Mouse (Mus musculus): ENCODE results near the gene Tnfsf8. TPM values are rescaled to one million over a fixed set of nuclear protein-coding genes. Genes with fewer than 3 reads are reported as not detected.

Tnfsf8 gene
- polyA plus RNA-seq (2015; fragmentation: Nextera tagmentation; extraction: Ambion mirVana) = not detected in 2 replicates

- no peak within 1 kb of the TSS for H3K4me2 ChIP-seq
- no peak for ATAC-seq (ENCODE audit: insufficient read depth)
- 45% methylated on average over 19 of the region's 19 CpGs for WGBS (ENCODE audit: insufficient replicate concordance)
- no peaks in the 10 kb centered on the region for H3K36me3 ChIP-seq (replicated peaks)
- no peaks in the 10 kb centered on the region for H3K27me3 ChIP-seq
- H3K9ac ChIP-seq = no peak within 1 kb of the TSS
- H3K27ac ChIP-seq (replicated peaks) = no peak within 1 kb of the TSS
- H3K4me1 ChIP-seq (replicated peaks) = no peaks in the 10 kb centered on the region
- no peaks in the 10 kb centered on the region for H3K9me3 ChIP-seq (replicated peaks)
- no peak within 1 kb of the TSS for H3K4me3 ChIP-seq (replicated peaks)
These were observed at the start of gene Tnfsf8 for GRCm38 (mm10) chr4:63860688-63861540. Tnfsf8 (minus strand) TSS chr4:63861347.

- no peak for ATAC-seq (ENCODE audit: insufficient read depth)
- no peak overlapping the region for H3K9ac ChIP-seq
These were observed 47.4 kb upstream of the Tnfsf8 start for GRCm38 (mm10) chr4:63908511-63908910.

GRCm38 (mm10) chr4:63907473-63907872 lies 46.3 kb upstream of the Tnfsf8 start:
- H3K36me3 ChIP-seq (replicated peaks) = no peaks in the 10 kb centered on the region

More at GRCm38 (mm10) chr4:63908511-63908910, 47.4 kb upstream of the Tnfsf8 start:
- no peak overlapping the region for H3K4me3 ChIP-seq (replicated peaks)
- no peak overlapping the region for H3K4me2 ChIP-seq
- no peaks in the 10 kb centered on the region for H3K4me1 ChIP-seq (replicated peaks)
- no peaks in the 10 kb centered on the region for H3K27me3 ChIP-seq
- H3K36me3 ChIP-seq (replicated peaks) = no peaks in the 10 kb centered on the region
- H3K9me3 ChIP-seq (replicated peaks) = no peaks in the 10 kb centered on the region
- 55% methylated on average over 1 of the region's 1 CpGs for WGBS (ENCODE audit: insufficient replicate concordance)
- no peak overlapping the region for H3K27ac ChIP-seq (replicated peaks)

GRCm38 (mm10) chr4:63906050-63906449 lies 44.9 kb upstream of the Tnfsf8 start:
- Histone ChIP-seq H3K9me3 (replicated peaks) (no peaks in the 10 kb centered on the region), H3K4me3 (replicated peaks) (no peak overlapping the region), H3K9ac (no peak overlapping the region), H3K36me3 (replicated peaks) (no peaks in the 10 kb centered on the region), H3K27ac (replicated peaks) (no peak overlapping the region), H3K27me3 (no peaks in the 10 kb centered on the region), H3K4me1 (replicated peaks) (no peaks in the 10 kb centered on the region), H3K4me2 (no peak overlapping the region)
- no peak for ATAC-seq (ENCODE audit: insufficient read depth)
- WGBS (ENCODE audit: insufficient replicate concordance) = 36% methylated on average over 3 of the region's 3 CpGs

More at GRCm38 (mm10) chr4:63907473-63907872, 46.3 kb upstream of the Tnfsf8 start:
- Histone ChIP-seq H3K4me3 (replicated peaks) (no peak overlapping the region), H3K9ac (no peak overlapping the region), H3K4me2 (no peak overlapping the region), H3K9me3 (replicated peaks) (no peaks in the 10 kb centered on the region), H3K4me1 (replicated peaks) (no peaks in the 10 kb centered on the region), H3K27ac (replicated peaks) (no peak overlapping the region), H3K27me3 (no peaks in the 10 kb centered on the region)
- ATAC-seq (ENCODE audit: insufficient read depth) = no peak

GRCm38 (mm10) chr4:63899081-63899523 lies 38.0 kb upstream of the Tnfsf8 start:
- no peak overlapping the region for H3K4me3 ChIP-seq (replicated peaks)
- 41% methylated on average over 10 of the region's 10 CpGs for WGBS (ENCODE audit: insufficient replicate concordance)
- no peaks in the 10 kb centered on the region for H3K36me3 ChIP-seq (replicated peaks)
- no peak for ATAC-seq (ENCODE audit: insufficient read depth)
- H3K9ac ChIP-seq = no peak overlapping the region
- H3K4me1 ChIP-seq (replicated peaks) = no peaks in the 10 kb centered on the region
- no peaks in the 10 kb centered on the region for H3K9me3 ChIP-seq (replicated peaks)
- H3K27ac ChIP-seq (replicated peaks) = no peak overlapping the region
- no peaks in the 10 kb centered on the region for H3K27me3 ChIP-seq
- no peak overlapping the region for H3K4me2 ChIP-seq

GRCm38 (mm10) chr4:63897152-63897551 lies 36.0 kb upstream of the Tnfsf8 start:
- Histone ChIP-seq H3K27ac (replicated peaks) (no peak overlapping the region), H3K4me2 (no peak overlapping the region), H3K36me3 (replicated peaks) (no peaks in the 10 kb centered on the region), H3K27me3 (no peaks in the 10 kb centered on the region), H3K9ac (no peak overlapping the region), H3K4me1 (replicated peaks) (no peaks in the 10 kb centered on the region), H3K4me3 (replicated peaks) (no peak overlapping the region), H3K9me3 (replicated peaks) (no peaks in the 10 kb centered on the region)
- ATAC-seq (ENCODE audit: insufficient read depth) = no peak

- no peak for ATAC-seq (ENCODE audit: insufficient read depth)
- H3K27ac ChIP-seq (replicated peaks) = no peak overlapping the region
- H3K4me1 ChIP-seq (replicated peaks) = no peaks in the 10 kb centered on the region
- no peak overlapping the region for H3K9ac ChIP-seq
- H3K9me3 ChIP-seq (replicated peaks) = no peaks in the 10 kb centered on the region
- H3K36me3 ChIP-seq (replicated peaks) = no peaks in the 10 kb centered on the region
- WGBS (ENCODE audit: insufficient replicate concordance) = 10% methylated on average over 2 of the region's 2 CpGs
- no peak overlapping the region for H3K4me2 ChIP-seq
- H3K4me3 ChIP-seq (replicated peaks) = no peak overlapping the region
- no peaks in the 10 kb centered on the region for H3K27me3 ChIP-seq
These were observed 25.0 kb upstream of the Tnfsf8 start for GRCm38 (mm10) chr4:63886156-63886555.

- Histone ChIP-seq H3K9ac (no peak overlapping the region), H3K4me1 (replicated peaks) (no peaks in the 10 kb centered on the region), H3K9me3 (replicated peaks) (no peaks in the 10 kb centered on the region), H3K27me3 (no peaks in the 10 kb centered on the region), H3K36me3 (replicated peaks) (no peaks in the 10 kb centered on the region), H3K27ac (replicated peaks) (no peak overlapping the region), H3K4me2 (no peak overlapping the region), H3K4me3 (replicated peaks) (no peak overlapping the region)
- WGBS (ENCODE audit: insufficient replicate concordance) = 55% methylated on average over 2 of the region's 2 CpGs
- ATAC-seq (ENCODE audit: insufficient read depth) = no peak
These were observed 15.6 kb upstream of the Tnfsf8 start for GRCm38 (mm10) chr4:63876720-63877119.

GRCm38 (mm10) chr4:63875480-63875879 lies 14.3 kb upstream of the Tnfsf8 start:
- WGBS (ENCODE audit: insufficient replicate concordance) = 60% methylated on average over 3 of the region's 3 CpGs
- H3K36me3 ChIP-seq (replicated peaks) = no peaks in the 10 kb centered on the region
- H3K27me3 ChIP-seq = no peaks in the 10 kb centered on the region
- H3K27ac ChIP-seq (replicated peaks) = no peak overlapping the region
- ATAC-seq (ENCODE audit: insufficient read depth) = no peak
- no peak overlapping the region for H3K9ac ChIP-seq
- no peak overlapping the region for H3K4me3 ChIP-seq (replicated peaks)
- no peaks in the 10 kb centered on the region for H3K9me3 ChIP-seq (replicated peaks)
- no peak overlapping the region for H3K4me2 ChIP-seq
- H3K4me1 ChIP-seq (replicated peaks) = no peaks in the 10 kb centered on the region

GRCm38 (mm10) chr4:63870678-63871077 lies 9.5 kb upstream of the Tnfsf8 start:
- no peak overlapping the region for H3K4me2 ChIP-seq
- no peaks in the 10 kb centered on the region for H3K9me3 ChIP-seq (replicated peaks)
- no peak for ATAC-seq (ENCODE audit: insufficient read depth)
- no peaks in the 10 kb centered on the region for H3K27me3 ChIP-seq
- H3K4me1 ChIP-seq (replicated peaks) = no peaks in the 10 kb centered on the region
- no peak overlapping the region for H3K9ac ChIP-seq
- WGBS (ENCODE audit: insufficient replicate concordance) = 78% methylated on average over 1 of the region's 1 CpGs
- H3K27ac ChIP-seq (replicated peaks) = no peak overlapping the region
- no peaks in the 10 kb centered on the region for H3K36me3 ChIP-seq (replicated peaks)
- H3K4me3 ChIP-seq (replicated peaks) = no peak overlapping the region

GRCm38 (mm10) chr4:63868770-63869169 lies 7.6 kb upstream of the Tnfsf8 start:
- H3K27me3 ChIP-seq = no peaks in the 10 kb centered on the region
- H3K27ac ChIP-seq (replicated peaks) = no peak overlapping the region
- no peak overlapping the region for H3K4me3 ChIP-seq (replicated peaks)
- no peak overlapping the region for H3K4me2 ChIP-seq
- WGBS (ENCODE audit: insufficient replicate concordance) = 30% methylated on average over 2 of the region's 2 CpGs
- H3K36me3 ChIP-seq (replicated peaks) = no peaks in the 10 kb centered on the region
- H3K4me1 ChIP-seq (replicated peaks) = no peaks in the 10 kb centered on the region
- ATAC-seq (ENCODE audit: insufficient read depth) = no peak
- H3K9ac ChIP-seq = no peak overlapping the region
- H3K9me3 ChIP-seq (replicated peaks) = no peaks in the 10 kb centered on the region

GRCm38 (mm10) chr4:63862953-63863352 lies 1.8 kb upstream of the Tnfsf8 start:
- H3K4me3 ChIP-seq (replicated peaks) = no peak overlapping the region
- no peak overlapping the region for H3K27ac ChIP-seq (replicated peaks)
- no peaks in the 10 kb centered on the region for H3K27me3 ChIP-seq
- 50% methylated on average over 3 of the region's 3 CpGs for WGBS (ENCODE audit: insufficient replicate concordance)
- no peak for ATAC-seq (ENCODE audit: insufficient read depth)
- H3K9me3 ChIP-seq (replicated peaks) = no peaks in the 10 kb centered on the region
- H3K9ac ChIP-seq = no peak overlapping the region
- H3K4me1 ChIP-seq (replicated peaks) = no peaks in the 10 kb centered on the region
- no peaks in the 10 kb centered on the region for H3K36me3 ChIP-seq (replicated peaks)
- H3K4me2 ChIP-seq = no peak overlapping the region

All from liver, embryonic 15.5 days (tissue).